Mouse (Mus musculus) limb, embryonic 11.5 days (tissue): ENCODE measurements around the gene Mindy3. TPM values are rescaled to one million over a fixed set of nuclear protein-coding genes. Genes with fewer than 3 reads are reported as not detected.
A peak's percentile ranks its signal among the peaks of the same experiment; 100 is the strongest.
"Not testable (repeated sequence)": the region's sequence is repeated elsewhere in the genome, so short reads cannot be mapped to it uniquely, and the experiment has no call there.

Experiments used
- ATAC-seq: fragments of 200-750 bp; cut with Nextera tagmentation; 2 replicates; pipeline ENCODE4 v1.8.0; 2017; ENCODE audit warnings: low read depth; ENCODE audit not compliant: insufficient number of reproducible peaks, low FRiP score, low TSS enrichment
- DNase-seq: peaks from one replicate; pipeline ENCODE4 v3.0.0-alpha.2; 2015; ENCODE audit warnings: low spot score
- H3K27ac ChIP-seq: fragments of 300-500 bp; sonication (generic); replicated peaks from 2 replicates; pipeline ENCODE4 v1.5.1; 2014; ENCODE audit warnings: low read depth, mild to moderate bottlenecking, low read length
- H3K27me3 ChIP-seq: fragments of 300-500 bp; sonication (generic); 2 replicates; pipeline ENCODE4 v1.6.1; 2014; ENCODE audit warnings: mild to moderate bottlenecking, low read length, mixed read lengths; ENCODE audit not compliant: control insufficient read depth, insufficient read depth
- H3K36me3 ChIP-seq: fragments of 300-500 bp; sonication (generic); 2 replicates; pipeline ENCODE4 v1.6.1; 2014; ENCODE audit warnings: mild to moderate bottlenecking, low read length, moderate library complexity, mixed read lengths; ENCODE audit not compliant: control insufficient read depth, insufficient read depth
- H3K4me1 ChIP-seq: fragments of 300-500 bp; sonication (generic); 2 replicates; pipeline ENCODE4 v1.6.1; 2014; ENCODE audit warnings: low read length, mixed read lengths; ENCODE audit not compliant: control insufficient read depth, insufficient read depth
- H3K4me2 ChIP-seq: fragments of 300-500 bp; sonication (generic); 2 replicates; pipeline ENCODE4 v1.6.1; 2014; ENCODE audit warnings: low read depth, mild to moderate bottlenecking, moderate library complexity; ENCODE audit not compliant: severe bottlenecking
- H3K4me3 ChIP-seq: fragments of 300-500 bp; sonication (generic); 2 replicates; pipeline ENCODE4 v1.5.1; 2014; ENCODE audit warnings: low read depth, low read length
- H3K9ac ChIP-seq: fragments of 300-500 bp; sonication (generic); 2 replicates; pipeline ENCODE4 v1.6.1; 2014; ENCODE audit warnings: mild to moderate bottlenecking, low read length
- H3K9me3 ChIP-seq: fragments of 300-500 bp; sonication (generic); 2 replicates; pipeline ENCODE4 v1.6.1; 2016; ENCODE audit warnings: low read length; ENCODE audit not compliant: control insufficient read depth
- WGBS: fragments of 180-500 bp; shearing (Covaris S2); extraction: QIAGEN DNeasy Blood & Tissue Kit; methylation state at CpG from one replicate; pipeline ENCODE4 v1.1.7; 2014; 5-methylcytosine and 5-hydroxymethylcytosine counted together
- polyA plus RNA-seq: library from polyadenylated mRNA; unstranded; fragments of >200 nt; fragmentation: Nextera tagmentation; extraction: Ambion mirVana; gene quantifications from 2 replicates; pipeline ENCODE4 v1.2.1, GENCODE M21; 2014

Gene Mindy3
- 25.5 and 37.7 TPM in 2 replicates for polyA plus RNA-seq

DNA sequence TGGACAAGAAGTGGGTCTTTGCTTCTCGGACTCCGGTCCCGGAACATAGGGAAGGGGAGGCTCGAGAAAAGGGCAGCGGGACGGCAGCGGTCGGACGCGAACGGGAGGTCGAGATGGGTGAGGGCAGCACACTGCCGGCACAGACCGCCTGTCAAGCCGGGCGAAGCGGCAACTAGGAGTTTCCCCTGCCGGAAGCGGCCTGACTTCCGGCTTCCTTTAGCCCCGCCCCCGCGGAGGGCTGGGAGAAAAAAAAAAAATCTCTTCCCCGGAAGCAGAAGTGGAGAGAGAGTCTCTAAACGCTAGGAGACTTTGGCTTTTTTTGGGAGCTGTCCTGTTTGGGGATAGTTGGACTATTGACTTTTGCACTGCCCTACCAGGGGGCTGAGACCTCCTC, at the start of gene Mindy3:
Gene Mindy3, minus strand, starts transcription at position 209 of the 394 bp plus-strand sequence.
- no peaks in the 10 kb centered on the region for H3K27me3 ChIP-seq
- ATAC-seq (peak; percentile 74), DNase-seq (peak; percentile 90)
- no peaks in the 10 kb centered on the region for H3K36me3 ChIP-seq
- peak within 1 kb of the TSS; percentile 85 for H3K4me2 ChIP-seq
- H3K4me1 ChIP-seq, result no peaks in the 10 kb centered on the region
- H3K9me3 ChIP-seq, result no peaks in the 10 kb centered on the region
- peak within 1 kb of the TSS; percentile 82 for H3K4me3 ChIP-seq
- WGBS, result 0% methylated on average over 25 of the region's 25 CpGs
- no peak within 1 kb of the TSS for H3K27ac ChIP-seq
- peak within 1 kb of the TSS; percentile 71 for H3K9ac ChIP-seq

DNA sequence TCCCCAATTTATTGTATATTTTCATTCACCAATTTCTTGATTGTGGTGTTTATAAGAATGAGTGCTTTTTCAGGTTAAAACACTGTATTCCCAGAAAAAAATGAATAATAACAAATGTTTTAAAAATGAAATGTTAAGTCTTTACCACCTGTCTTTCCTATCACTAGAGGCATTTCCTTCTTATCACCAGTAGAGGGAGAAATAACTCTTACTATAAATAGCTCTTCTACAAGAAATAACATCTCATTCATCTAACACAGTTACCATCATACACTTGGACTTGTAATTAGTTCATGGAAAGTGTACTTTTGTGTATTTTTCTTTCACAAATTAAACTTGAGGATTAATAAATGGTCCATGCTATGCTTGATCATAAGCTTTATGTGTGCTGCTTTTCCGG, 40.5 kb upstream of the Mindy3 start:
- H3K4me1 ChIP-seq, result no peaks in the 10 kb centered on the region
- H3K4me2 ChIP-seq, result no peak overlapping the region
- WGBS, result 86% methylated on average over 1 of the region's 1 CpGs
- no peaks in the 10 kb centered on the region for H3K36me3 ChIP-seq
- no peak for ATAC-seq
- DNase-seq, result no peak
- no peaks in the 10 kb centered on the region for H3K27me3 ChIP-seq
- H3K4me3 ChIP-seq, result no peak overlapping the region
- H3K9ac ChIP-seq, result no peak overlapping the region
- H3K27ac ChIP-seq, result no peak overlapping the region
- H3K9me3 ChIP-seq, result no peaks in the 10 kb centered on the region

DNA sequence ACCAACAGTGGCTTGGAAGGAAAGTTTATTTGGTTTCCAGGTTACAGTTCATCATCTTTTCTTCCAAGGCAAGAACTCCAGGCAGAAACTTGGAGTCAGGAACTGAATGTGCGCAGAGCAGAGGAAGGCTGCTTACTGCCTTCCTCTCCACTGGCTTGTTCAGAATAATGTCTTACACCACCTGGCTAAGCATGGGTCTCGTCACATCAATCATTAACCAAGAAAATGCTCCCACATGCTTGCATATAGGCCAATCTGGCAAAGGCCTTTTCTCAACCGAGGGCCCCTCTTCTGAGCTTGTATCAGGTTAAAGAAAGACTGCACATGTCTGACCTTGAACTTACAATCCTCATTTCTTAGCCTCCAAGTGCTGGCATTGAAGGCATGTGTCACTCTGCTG, 30.8 kb upstream of the Mindy3 start:
- H3K4me1 ChIP-seq, result no peaks in the 10 kb centered on the region
- no peak for DNase-seq
- no peaks in the 10 kb centered on the region for H3K36me3 ChIP-seq
- no peaks in the 10 kb centered on the region for H3K27me3 ChIP-seq
- no peak overlapping the region for H3K27ac ChIP-seq
- 85% methylated on average over 3 of the region's 3 CpGs for WGBS
- ATAC-seq, result no peak
- H3K9me3 ChIP-seq, result no peaks in the 10 kb centered on the region
- no peak overlapping the region for H3K4me3 ChIP-seq
- H3K4me2 ChIP-seq, result no peak overlapping the region
- no peak overlapping the region for H3K9ac ChIP-seq

DNA sequence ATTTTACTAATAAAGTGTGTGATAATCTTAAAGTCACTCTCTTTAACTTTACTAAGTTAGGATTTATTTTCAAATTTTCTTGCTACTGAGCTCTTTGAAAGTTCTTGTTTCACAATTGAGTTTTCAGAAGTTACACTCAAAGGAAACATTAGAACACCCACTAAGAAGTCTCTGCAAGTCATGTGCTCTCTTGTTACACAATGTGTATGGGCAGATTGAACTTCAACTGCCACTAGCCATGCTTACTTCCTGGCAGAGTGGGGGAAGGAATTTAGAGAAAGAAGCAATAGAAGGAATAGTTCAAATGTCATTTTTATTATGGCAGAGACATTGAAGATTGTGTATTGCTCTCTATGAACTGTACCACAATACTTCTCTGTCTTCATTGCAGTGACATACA, 20.9 kb upstream of the Mindy3 start:
- H3K4me2 ChIP-seq, result no peak overlapping the region
- no peak for DNase-seq
- H3K9ac ChIP-seq, result no peak overlapping the region
- no peak overlapping the region for H3K4me3 ChIP-seq
- no peaks in the 10 kb centered on the region for H3K9me3 ChIP-seq
- H3K27ac ChIP-seq, result no peak overlapping the region
- H3K36me3 ChIP-seq, result no peaks in the 10 kb centered on the region
- no peaks in the 10 kb centered on the region for H3K4me1 ChIP-seq
- no peak for ATAC-seq
- H3K27me3 ChIP-seq, result no peaks in the 10 kb centered on the region

DNA sequence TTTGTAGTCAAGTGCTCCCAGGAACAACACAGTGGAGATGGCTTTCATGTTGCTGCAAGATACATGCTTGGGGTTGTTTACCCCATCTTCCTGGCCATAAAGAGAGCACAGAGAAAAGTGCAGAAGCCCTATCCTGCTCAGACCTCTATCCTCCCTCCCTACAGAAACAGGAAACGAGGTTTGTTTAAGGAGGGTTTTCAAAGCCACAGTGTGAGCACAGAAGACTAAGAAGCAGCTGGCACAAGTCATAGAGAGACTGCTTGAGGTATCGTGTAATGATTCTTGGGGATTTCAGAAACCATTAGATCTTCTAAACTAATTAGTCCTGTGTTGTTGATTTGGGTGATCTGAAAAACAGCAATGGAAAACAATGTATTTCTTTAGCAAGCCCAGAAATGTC, 20.3 kb upstream of the Mindy3 start:
- Histone ChIP-seq H3K27me3 (no peaks in the 10 kb centered on the region), H3K36me3 (no peaks in the 10 kb centered on the region), H3K4me2 (no peak overlapping the region), H3K4me1 (no peaks in the 10 kb centered on the region), H3K9ac (no peak overlapping the region), H3K9me3 (no peaks in the 10 kb centered on the region), H3K27ac (no peak overlapping the region), H3K4me3 (no peak overlapping the region)
- ATAC-seq (no peak), DNase-seq (no peak)
- 36% methylated on average over 2 of the region's 2 CpGs for WGBS

DNA sequence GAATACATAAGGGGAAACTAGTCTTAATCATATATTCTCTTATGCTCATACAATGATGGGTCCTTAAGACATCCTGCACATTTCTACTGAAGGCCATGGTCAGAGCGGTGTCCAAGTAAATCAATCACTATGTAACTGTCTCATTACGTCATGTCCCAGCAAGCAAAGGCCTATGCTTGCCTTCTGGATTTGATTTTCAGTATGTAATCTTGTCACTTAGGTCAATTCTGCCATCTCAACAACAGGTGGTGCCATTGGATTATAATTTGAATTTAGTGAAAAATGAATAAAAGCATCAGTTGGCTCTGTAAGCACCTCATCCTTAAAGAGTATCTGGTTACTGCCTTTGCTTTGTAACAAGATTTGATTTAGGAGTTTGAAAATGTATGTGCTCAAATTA, 18.9 kb upstream of the Mindy3 start:
- Histone ChIP-seq H3K4me1 (no peaks in the 10 kb centered on the region), H3K27me3 (no peaks in the 10 kb centered on the region), H3K4me2 (no peak overlapping the region), H3K9ac (no peak overlapping the region), H3K36me3 (no peaks in the 10 kb centered on the region), H3K27ac (no peak overlapping the region), H3K4me3 (no peak overlapping the region), H3K9me3 (no peaks in the 10 kb centered on the region)
- ATAC-seq (no peak), DNase-seq (no peak)
- WGBS, result 56% methylated on average over 2 of the region's 2 CpGs

DNA sequence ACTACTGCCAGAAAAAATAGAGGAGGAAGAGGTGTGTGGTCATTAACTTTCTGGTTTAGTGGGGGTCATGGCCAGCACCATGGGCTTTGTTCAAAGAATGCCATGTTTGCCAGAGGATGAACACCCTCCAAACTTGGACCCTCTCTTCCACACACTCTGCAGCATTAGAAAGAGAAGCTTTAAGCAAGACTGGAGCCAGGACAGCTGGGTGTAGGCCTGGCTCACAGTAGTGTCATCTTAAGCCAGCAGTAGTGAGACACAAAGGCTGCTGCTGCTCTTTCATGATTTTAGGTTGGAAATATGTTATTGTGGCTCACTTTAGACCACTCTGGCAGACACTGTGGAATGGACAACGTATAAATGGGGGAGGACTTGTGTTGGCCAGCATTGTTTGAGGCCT, 12.8 kb upstream of the Mindy3 start:
- DNase-seq (no peak), ATAC-seq (no peak)
- H3K9me3 ChIP-seq, result no peaks in the 10 kb centered on the region
- H3K27ac ChIP-seq, result no peak overlapping the region
- H3K4me2 ChIP-seq, result no peak overlapping the region
- no peak overlapping the region for H3K4me3 ChIP-seq
- no peaks in the 10 kb centered on the region for H3K4me1 ChIP-seq
- WGBS, result 75% methylated on average over 1 of the region's 1 CpGs
- H3K27me3 ChIP-seq, result no peaks in the 10 kb centered on the region
- H3K9ac ChIP-seq, result no peak overlapping the region
- H3K36me3 ChIP-seq, result no peaks in the 10 kb centered on the region

DNA sequence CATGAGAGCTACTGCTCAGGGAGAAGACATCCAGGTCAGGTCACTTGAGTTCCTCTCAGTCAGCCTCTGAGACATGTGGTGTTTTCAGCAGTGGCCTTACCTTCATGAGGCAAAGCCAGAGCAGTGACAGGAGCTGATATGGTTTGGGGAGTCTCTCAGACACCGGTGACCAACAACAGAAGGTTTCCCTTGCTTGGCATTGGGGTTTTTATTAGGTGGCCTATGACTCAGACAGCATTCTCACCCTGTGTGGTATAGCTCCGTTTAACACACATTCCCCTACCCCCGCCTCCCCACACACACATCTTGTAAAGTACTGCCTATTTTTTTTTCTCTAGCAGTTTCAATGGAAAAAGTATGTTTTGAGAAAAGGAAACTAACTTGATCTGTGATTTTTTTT, 5.1 kb upstream of the Mindy3 start:
- Histone ChIP-seq H3K9ac (no peak overlapping the region), H3K36me3 (no peaks in the 10 kb centered on the region), H3K27ac (no peak overlapping the region), H3K4me3 (no peak overlapping the region), H3K27me3 (no peaks in the 10 kb centered on the region), H3K4me1 (no peaks in the 10 kb centered on the region), H3K4me2 (no peak overlapping the region), H3K9me3 (no peaks in the 10 kb centered on the region)
- no peak for ATAC-seq
- no peak for DNase-seq
- whole genome bisulfite sequencing, result 62% methylated on average over 3 of the region's 3 CpGs

DNA sequence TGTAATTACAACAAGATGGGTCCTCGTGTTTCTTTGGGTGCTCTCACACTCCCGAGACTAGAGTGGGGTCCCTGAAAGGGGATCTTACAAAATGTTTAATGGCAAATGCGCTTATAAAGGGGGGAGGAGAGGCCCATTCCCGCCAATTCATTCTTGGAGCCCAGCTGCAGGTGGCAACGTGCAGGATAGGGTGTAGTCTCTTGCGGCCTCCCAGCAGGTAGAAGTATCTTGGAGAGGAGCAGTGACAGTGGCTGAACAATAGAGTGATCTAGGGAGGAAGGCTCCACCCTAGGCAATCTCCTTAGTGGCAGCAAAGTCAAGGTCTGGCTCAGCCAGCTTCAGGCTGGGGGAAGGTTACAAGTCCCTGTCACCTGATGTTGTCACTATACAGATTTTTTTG, 4.2 kb upstream of the Mindy3 start:
- H3K4me3 ChIP-seq, ATAC-seq, H3K4me1 ChIP-seq, H3K9ac ChIP-seq, H3K27me3 ChIP-seq, H3K27ac ChIP-seq, H3K36me3 ChIP-seq, H3K9me3 ChIP-seq, H3K4me2 ChIP-seq, DNase-seq: not testable (repeated sequence)
- 67% methylated on average over 6 of the region's 6 CpGs for WGBS
